ENCODE assay signal across 12 mouse cellular contexts in the genomic region with DNA sequence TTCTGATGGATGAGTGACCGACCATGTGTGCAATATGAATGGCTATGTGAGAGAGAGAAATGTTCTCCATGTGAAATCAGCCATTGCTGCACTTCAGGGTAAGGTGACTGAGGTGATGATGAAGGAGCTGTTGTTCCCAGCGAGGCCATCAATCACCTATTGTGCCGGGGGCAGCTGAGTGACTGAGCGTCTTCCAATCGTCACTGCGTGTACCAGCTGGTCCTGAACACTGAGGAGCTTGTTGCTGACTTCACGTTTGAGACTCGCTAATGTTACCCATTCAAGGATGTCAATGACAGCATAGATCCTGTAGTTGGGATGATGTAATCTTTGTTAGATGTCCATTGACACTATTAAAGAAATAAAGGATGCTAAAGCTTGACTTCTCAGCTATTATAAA.
"Had no signal": no experiment of that assay in that cellular context is flagged by ENCODE, and none has a peak within 500 bp of the region (broad histone marks: within the 10 kb centered on the region; RNA-seq: fewer than 3 reads in every experiment).

No protein-coding gene starts in this region.

- H3K9me3 ChIP-seq: limb, embryonic 10.5 days; liver, embryonic 15.5 days; midbrain, embryonic 10.5 days had no signal

- DNase-seq: kidney, postnatal 14 days; lung, adult 2 months; lung, postnatal 36 days; midbrain, embryonic 14.5 days; retina, postnatal 1 day; right cerebral cortex, postnatal 14 days; thymus, postnatal 36 days had no signal

- H3K27ac ChIP-seq: limb, embryonic 10.5 days; liver, embryonic 15.5 days; midbrain, embryonic 10.5 days had no signal

- H3K27me3 ChIP-seq: liver, embryonic 15.5 days had no signal

- H3K4me3 ChIP-seq: limb, embryonic 10.5 days; liver, embryonic 15.5 days; midbrain, embryonic 10.5 days had no signal

- H3K4me1 ChIP-seq: limb, embryonic 10.5 days; liver, embryonic 15.5 days; midbrain, embryonic 10.5 days had no signal

- H3K9ac ChIP-seq: liver, embryonic 15.5 days had no signal

- ATAC-seq: lung, postnatal 0 days had no signal

- H3K36me3 ChIP-seq: limb, embryonic 10.5 days; liver, embryonic 15.5 days; midbrain, embryonic 10.5 days had no signal

- H3K4me2 ChIP-seq: liver, embryonic 11.5 days; liver, embryonic 15.5 days had no signal
